Mouse (Mus musculus): ENCODE data around the gene Pfkfb1.

- TF ChIP-seq POLR2A (IDR thresholded peaks at IDR 0.05; ENCODE audit: borderline replicate concordance, extremely low read depth, low read depth, low read length) (peak; percentile 54; the same call in 1 of the 2 replicates), CTCF (IDR thresholded peaks at IDR 0.05; ENCODE audit: insufficient read depth, low read length) (peak; percentile 24; the same call in 1 of the 2 replicates)
Observed at GRCm38 (mm10) chrX:150588023-150588764, at the start of gene Pfkfb1.
